Mouse (Mus musculus) heart, embryonic 14.5 days (tissue): ENCODE measurements at regions not wholly inside any gene's neighbourhood (a gene's known extent, or its start where the extent isn't known, plus 50 kb on each side); places are given as distances from the start of the nearest gene placed in this dataset.

Source experiments
- ATAC-seq: fragments of 200-750 bp; cut with Nextera tagmentation; 2 replicates; pipeline ENCODE4 v1.8.0; 2017; ENCODE audit warnings: low read depth, moderate TSS enrichment; ENCODE audit not compliant: insufficient number of reproducible peaks, insufficient read depth, low FRiP score
- H3K27ac ChIP-seq, 2 experiments: fragments of 200-500 bp in 1 of 2; fragments of 300-500 bp in 1 of 2; sonication (generic) in 1 of 2; replicated peaks in 1 of 2; 2 replicates each; pipeline ENCODE4 v1.5.1; 2012 to 2014; ENCODE audit warnings: low read depth in 2 of 2, low read length in 2 of 2, control low read depth in 1 of 2, mild to moderate bottlenecking in 1 of 2, mixed read lengths in 1 of 2; ENCODE audit not compliant: control insufficient read depth in 1 of 2, insufficient read depth in 1 of 2
- H3K27me3 ChIP-seq: fragments of 300-500 bp; sonication (generic); 2 replicates; pipeline ENCODE4 v1.6.1; 2014; ENCODE audit warnings: mild to moderate bottlenecking, low read length, control low read depth; ENCODE audit not compliant: control insufficient read depth, insufficient read depth
- H3K36me3 ChIP-seq: fragments of 300-500 bp; sonication (generic); 2 replicates; pipeline ENCODE4 v1.6.1; 2014; ENCODE audit warnings: mild to moderate bottlenecking, control low read depth, low read length, mixed read lengths; ENCODE audit not compliant: control insufficient read depth, insufficient read depth
- H3K4me1 ChIP-seq, 2 experiments: fragments of 200-500 bp in 1 of 2; fragments of 300-500 bp in 1 of 2; sonication (generic) in 1 of 2; 2 replicates each; pipeline ENCODE4 v1.6.1; 2012 to 2014; ENCODE audit warnings: low read length in 2 of 2, control low read depth in 1 of 2, mixed read lengths in 1 of 2; ENCODE audit not compliant: control insufficient read depth in 2 of 2, insufficient read depth in 2 of 2
- H3K4me2 ChIP-seq: fragments of 300-500 bp; sonication (generic); 2 replicates; pipeline ENCODE4 v1.6.1; 2014; ENCODE audit warnings: mild to moderate bottlenecking, low read length
- H3K4me3 ChIP-seq, 2 experiments: fragments of 200-500 bp in 1 of 2; fragments of 300-500 bp in 1 of 2; sonication (generic) in 1 of 2; 2 replicates each; pipeline ENCODE4 v1.5.1; 2012 to 2014; ENCODE audit warnings: low read length in 2 of 2, mild to moderate bottlenecking in 2 of 2, control low read depth in 1 of 2, low read depth in 1 of 2, moderate library complexity in 1 of 2; ENCODE audit not compliant: control insufficient read depth in 1 of 2, insufficient read depth in 1 of 2
- H3K9ac ChIP-seq: fragments of 300-500 bp; sonication (generic); 2 replicates; pipeline ENCODE4 v1.6.1; 2014; ENCODE audit warnings: mild to moderate bottlenecking, low read length
- H3K9me3 ChIP-seq: fragments of 300-500 bp; sonication (generic); 2 replicates; pipeline ENCODE4 v1.6.1; 2016; ENCODE audit warnings: low read length, control low read depth; ENCODE audit not compliant: control insufficient read depth
- WGBS: fragments of 180-500 bp; shearing (Covaris S2); extraction: QIAGEN DNeasy Blood & Tissue Kit; methylation state at CpG from one replicate; pipeline ENCODE4 v1.1.7; 2014; 5-methylcytosine and 5-hydroxymethylcytosine counted together

DNA sequence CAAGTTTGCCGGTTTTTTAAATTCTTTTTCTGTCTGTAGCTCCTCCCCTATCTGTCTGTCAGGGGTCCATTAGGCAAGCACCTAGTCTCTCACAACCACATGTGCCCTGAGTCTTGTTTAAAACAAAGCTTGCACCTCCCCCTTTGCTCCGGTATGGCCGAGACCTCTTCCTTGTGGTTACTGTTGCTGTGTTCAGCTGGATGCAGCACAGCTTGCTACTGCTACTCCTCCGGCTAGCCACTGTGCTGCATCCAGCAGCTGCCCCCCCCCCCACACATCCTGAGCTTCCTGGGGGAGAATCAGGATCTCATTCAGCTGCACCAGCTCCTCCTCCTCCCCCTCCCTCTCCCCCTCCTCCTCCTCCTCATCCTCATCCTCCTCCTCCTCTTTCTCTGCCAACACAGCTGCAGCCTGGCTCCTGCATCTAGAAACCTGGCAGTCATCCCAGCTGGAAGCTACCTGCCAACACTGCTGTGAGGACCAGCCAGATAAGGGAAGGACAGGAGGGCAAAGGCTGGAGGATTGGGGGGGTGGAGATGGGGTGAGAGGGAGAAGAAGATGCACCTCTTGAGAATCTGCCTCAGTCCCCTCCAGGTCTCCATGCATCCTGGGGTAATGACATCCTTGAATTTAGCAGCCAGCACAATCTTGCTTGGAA lies 114.8 kb upstream of the Tmem260 start:
- H3K36me3 ChIP-seq, result no peaks in the 10 kb centered on the region
- no peak; the same call in 1 of the 2 replicates for ATAC-seq

DNA sequence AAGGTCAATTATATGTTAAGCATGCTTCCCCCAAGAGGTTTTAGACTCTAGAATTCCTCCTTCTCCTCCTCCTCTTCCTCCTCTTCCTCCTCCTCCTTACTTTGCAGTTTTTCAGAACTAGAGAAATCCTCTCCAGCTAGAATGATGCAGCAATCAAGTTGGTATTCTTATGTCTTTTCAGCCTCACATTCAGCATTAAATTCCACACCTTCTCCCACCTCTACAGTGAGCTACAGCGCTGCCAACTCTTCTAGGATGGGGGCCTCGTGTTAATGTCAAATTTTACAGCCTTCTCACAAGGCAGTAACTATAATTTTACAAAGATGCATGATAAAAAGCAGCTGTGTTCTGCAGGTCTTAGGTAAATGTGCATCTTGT lies 114.3 kb upstream of the Tmem260 start:
- WGBS, result 74% methylated on average over 2 of the region's 2 CpGs

More for the DNA sequence above, 114.8 kb upstream of the Tmem260 start:
- 0 out of 2 replicates have a peak overlapping the region, but pooled peaks have one; percentile 30 for H3K9ac ChIP-seq
- peak overlapping the region; percentile 43 for H3K4me2 ChIP-seq
- peaks cover 42% of the 10 kb centered on the region for H3K27me3 ChIP-seq
- no peak overlapping the region for H3K27ac ChIP-seq
- H3K4me3 ChIP-seq, result no peak overlapping the region; a peak in 1 of 4 replicates
- H3K4me1 ChIP-seq, result peaks cover 12 to 15% of the 10 kb centered on the region in 2 experiments
- whole genome bisulfite sequencing, result 3% methylated on average over 4 of the region's 4 CpGs
- no peaks in the 10 kb centered on the region for H3K9me3 ChIP-seq

DNA sequence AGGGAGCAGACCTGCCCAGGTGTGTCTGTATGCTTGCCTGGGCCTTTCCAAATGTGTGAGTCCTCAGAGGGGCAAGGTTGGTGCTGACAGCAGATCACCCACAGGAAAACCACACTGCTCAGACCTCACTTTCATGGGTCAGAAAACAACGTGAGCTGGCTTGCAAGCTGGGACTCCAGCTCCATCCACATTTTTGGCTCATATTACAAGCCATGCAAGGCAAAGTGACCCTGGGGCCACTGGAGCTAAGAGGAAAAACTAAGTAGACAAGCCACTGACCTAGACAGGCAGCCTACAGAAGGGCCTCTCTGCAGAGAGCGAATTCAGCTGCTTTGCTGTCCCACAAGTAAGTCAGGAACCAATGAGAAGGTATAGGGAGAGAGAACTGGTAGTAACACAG lies 113.7 kb upstream of the Tmem260 start:
- H3K27me3 ChIP-seq, result peaks cover 40% of the 10 kb centered on the region
- H3K4me3 ChIP-seq, result no peak overlapping the region
- no peak overlapping the region for H3K4me2 ChIP-seq
- H3K9me3 ChIP-seq, result no peaks in the 10 kb centered on the region
- no peak for ATAC-seq
- no peaks in the 10 kb centered on the region for H3K36me3 ChIP-seq
- H3K4me1 ChIP-seq, result peaks cover 12 to 15% of the 10 kb centered on the region in 2 experiments
- WGBS, result 49% methylated on average over 2 of the region's 2 CpGs
- no peak overlapping the region for H3K9ac ChIP-seq
- H3K27ac ChIP-seq, result no peak overlapping the region

More for the DNA sequence above, 114.3 kb upstream of the Tmem260 start:
- no peak overlapping the region for H3K9ac ChIP-seq
- H3K4me1 ChIP-seq, result peaks cover 12 to 15% of the 10 kb centered on the region in 2 experiments
- peaks cover 40% of the 10 kb centered on the region for H3K27me3 ChIP-seq
- no peaks in the 10 kb centered on the region for H3K36me3 ChIP-seq
- no peak overlapping the region for H3K27ac ChIP-seq
- no peak overlapping the region for H3K4me2 ChIP-seq
- no peaks in the 10 kb centered on the region for H3K9me3 ChIP-seq
- no peak overlapping the region for H3K4me3 ChIP-seq
- ATAC-seq, result no peak

DNA sequence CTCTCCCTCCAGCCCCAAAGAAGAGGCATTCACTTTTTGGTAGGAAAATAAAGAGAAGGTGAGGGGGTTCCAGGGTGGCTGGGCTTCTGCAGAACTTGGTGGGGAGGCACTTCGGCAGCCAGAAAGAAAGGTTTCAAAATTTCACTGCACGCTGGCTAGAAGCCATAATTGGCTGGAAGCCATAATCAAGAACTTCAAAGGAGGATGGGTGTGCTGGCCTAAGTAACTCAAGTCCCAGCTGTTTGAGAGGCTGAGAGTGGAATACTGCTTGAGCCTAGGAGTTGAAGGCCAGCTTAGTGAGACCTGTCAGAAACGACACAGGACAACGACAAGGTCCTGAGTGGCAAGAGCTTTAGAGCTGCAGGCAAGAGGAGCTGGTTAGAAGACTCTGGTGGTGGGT lies 113.3 kb upstream of the Tmem260 start:
- Histone ChIP-seq H3K27ac (no peak overlapping the region), H3K27me3 (peaks cover 39% of the 10 kb centered on the region), H3K4me2 (no peak overlapping the region), H3K4me1 (peaks cover 12 to 15% of the 10 kb centered on the region in 2 experiments), H3K9me3 (no peaks in the 10 kb centered on the region), H3K4me3 (no peak overlapping the region), H3K36me3 (no peaks in the 10 kb centered on the region), H3K9ac (no peak overlapping the region)
- no peak for ATAC-seq
- WGBS, result 31% methylated on average over 4 of the region's 4 CpGs

DNA sequence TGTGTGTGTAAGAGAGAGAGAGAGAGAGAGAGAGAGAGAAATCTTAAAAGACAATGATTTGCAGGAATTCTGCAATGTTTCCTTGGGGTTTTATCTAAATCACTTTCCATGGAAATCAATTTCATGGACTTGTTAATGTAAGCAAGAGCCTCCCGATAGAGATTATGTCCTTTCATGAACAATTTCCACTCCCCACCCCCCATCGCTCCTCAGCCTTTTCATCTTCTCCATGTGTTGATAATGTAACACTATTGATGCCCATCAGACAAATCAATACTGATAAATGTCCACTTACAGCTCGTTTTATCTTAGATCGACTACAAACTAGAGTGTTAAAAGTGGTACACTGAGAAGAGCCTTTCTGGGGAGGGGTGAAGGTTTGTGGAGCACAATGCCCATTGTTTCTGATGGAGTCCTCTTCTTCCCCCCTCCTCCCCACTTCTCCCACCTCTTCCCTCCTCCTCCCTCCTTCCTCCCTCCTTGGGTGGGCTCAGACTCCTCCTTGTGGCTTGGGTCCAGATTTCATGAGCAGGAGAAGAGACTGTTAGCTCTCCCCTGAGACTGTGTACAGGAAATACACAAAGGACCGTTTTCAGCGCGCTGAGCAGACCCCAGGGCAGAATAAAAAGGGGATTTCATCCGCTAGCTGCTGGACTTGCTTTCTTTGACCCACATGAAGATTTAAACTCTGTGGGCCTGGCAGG lies 111.7 kb upstream of the Tmem260 start:
- peaks cover 12 to 15% of the 10 kb centered on the region in 2 experiments for H3K4me1 ChIP-seq
- ATAC-seq, result no peak
- 49% methylated on average over 8 of the region's 8 CpGs for WGBS
- H3K4me3 ChIP-seq, result no peak overlapping the region
- H3K27me3 ChIP-seq, result peaks cover 39% of the 10 kb centered on the region
- H3K4me2 ChIP-seq, result no peak overlapping the region
- H3K36me3 ChIP-seq, result no peaks in the 10 kb centered on the region
- H3K9me3 ChIP-seq, result no peaks in the 10 kb centered on the region
- no peak overlapping the region for H3K9ac ChIP-seq
- no peak overlapping the region for H3K27ac ChIP-seq

DNA sequence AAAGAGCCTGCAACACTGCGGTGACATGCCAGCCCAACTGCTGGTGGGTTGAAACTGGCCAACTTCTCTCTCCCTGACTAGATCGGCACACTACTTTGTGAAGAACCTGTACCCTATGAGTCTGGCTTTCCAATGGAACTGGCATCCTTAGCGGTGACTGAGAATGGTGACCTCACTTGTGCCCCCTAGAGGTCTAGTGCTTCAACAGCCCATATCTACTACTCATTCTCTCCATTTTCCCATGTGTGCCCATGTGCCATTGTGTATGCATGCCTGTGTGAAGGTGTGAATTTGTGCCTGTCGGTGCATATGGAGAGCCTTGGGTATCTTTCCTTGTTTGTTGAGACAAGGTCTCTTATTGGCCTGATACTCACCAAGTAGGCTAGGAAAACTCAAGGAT lies 106.5 kb upstream of the Tmem260 start:
- H3K4me2 ChIP-seq, result no peak overlapping the region
- no peaks in the 10 kb centered on the region for H3K9me3 ChIP-seq
- H3K27me3 ChIP-seq, result peaks cover 16% of the 10 kb centered on the region; the same call in 1 of the 2 replicates
- H3K4me3 ChIP-seq, result no peak overlapping the region
- H3K4me1 ChIP-seq, result no peaks in the 10 kb centered on the region; a peak in 1 of 4 replicates
- WGBS, result 77% methylated on average over 4 of the region's 4 CpGs
- no peaks in the 10 kb centered on the region for H3K36me3 ChIP-seq
- H3K9ac ChIP-seq, result no peak overlapping the region
- ATAC-seq, result no peak
- no peak overlapping the region for H3K27ac ChIP-seq

DNA sequence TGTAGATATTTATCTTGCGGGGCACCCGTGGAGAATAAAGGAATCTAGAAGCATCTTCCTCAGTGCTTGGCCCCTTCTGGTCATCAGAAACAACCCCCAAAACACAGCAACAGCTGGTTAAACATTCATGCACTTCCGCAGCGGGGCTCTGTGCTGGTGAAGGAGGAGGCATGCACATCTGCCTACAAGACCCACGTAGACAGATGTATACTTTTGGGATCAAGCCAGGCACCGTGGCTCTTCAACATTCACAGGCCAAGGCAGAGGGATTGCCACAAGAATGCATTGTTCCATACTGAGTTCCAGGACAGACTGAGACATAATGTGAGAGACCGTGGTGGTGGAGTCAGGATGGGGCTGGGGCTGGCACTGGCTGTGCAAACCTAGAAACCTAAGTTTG lies 103.0 kb upstream of the Tmem260 start:
- H3K27me3 ChIP-seq, result no peaks in the 10 kb centered on the region; the same call in 1 of the 2 replicates
- H3K9ac ChIP-seq, result no peak overlapping the region
- H3K27ac ChIP-seq, result no peak overlapping the region
- no peaks in the 10 kb centered on the region for H3K9me3 ChIP-seq
- H3K4me3 ChIP-seq, result no peak overlapping the region
- no peak for ATAC-seq
- 73% methylated on average over 7 of the region's 7 CpGs for WGBS
- H3K36me3 ChIP-seq, result no peaks in the 10 kb centered on the region
- no peak overlapping the region for H3K4me2 ChIP-seq
- no peaks in the 10 kb centered on the region for H3K4me1 ChIP-seq
